Mouse (Mus musculus) spleen, embryonic (tissue): ENCODE results near the gene Bhlhe40.

Experiments
- CTCF ChIA-PET: fragments of 350-600 bp; sonication (Branson Sonifier 250); formaldehyde crosslinking; loops from one replicate; lab custom pipeline; 2022; lab: Charles Lee

Bhlhe40 gene

DNA sequence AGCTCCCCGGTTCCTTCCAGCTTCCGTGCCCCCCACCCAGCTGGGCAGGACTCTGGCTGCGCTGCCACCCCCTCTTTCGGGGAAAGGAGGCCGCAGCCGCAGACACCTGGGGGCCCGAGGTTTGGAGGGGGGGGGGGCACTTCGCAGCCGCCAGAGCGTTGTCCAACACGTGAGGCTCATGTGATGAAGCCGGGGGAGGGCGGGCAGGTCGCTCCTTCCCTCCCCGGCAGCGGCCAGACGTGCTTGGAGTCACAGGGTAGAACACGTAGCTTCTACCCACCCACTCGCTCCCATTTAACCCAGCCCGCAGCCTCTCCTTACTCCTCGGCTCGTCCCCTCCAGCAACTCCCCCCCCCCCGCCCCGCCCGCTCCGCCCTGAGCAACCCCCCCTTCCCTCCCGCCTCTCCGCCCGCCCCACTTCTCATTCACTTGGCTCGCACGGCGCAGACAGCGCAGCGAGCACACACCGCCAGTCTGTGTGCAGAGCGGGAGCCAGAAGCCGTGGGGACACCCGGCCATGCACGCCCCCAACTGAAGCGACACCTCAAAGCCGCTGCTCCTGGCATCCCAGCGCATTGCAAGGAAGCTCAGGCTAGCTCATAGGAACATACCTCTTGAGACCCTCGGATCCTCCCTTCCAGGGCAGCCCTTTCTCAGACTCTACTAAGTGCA is at the start of gene Bhlhe40:
TSS of gene Bhlhe40 (plus strand) at position 424 of the 672 bp plus-strand sequence.
- CTCF ChIA-PET: interaction anchor here (0.6 to 1.3 kb wide), 4 partner anchors 10 to 111 kb away, joined by 3 to 9 read pairs (median 5); no protein-coding TSS in a partner anchor

DNA sequence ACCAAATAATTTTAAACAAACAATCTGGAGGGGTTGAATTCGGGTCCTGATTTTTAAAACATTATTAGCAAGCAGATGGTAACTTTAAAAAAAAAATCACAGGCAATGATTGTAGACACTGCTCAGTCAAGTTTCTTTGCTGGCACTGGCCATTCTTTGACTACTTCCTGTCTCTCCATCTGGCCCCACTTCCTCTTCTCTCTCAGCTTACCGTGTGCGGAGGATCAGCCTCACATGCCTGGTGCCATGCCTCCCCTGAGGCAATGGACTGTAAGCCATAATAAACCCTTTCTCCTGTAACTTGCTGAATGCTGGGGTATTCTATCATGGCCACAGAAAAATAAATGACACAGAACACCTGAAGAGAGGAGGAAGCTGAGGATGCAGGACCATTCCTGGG is 48.8 kb upstream of the Bhlhe40 start:
- CTCF ChIA-PET: interaction anchor here (0.6 kb wide), 1 partner anchor 25 kb away, joined by 24 read pairs; no protein-coding TSS in a partner anchor

DNA sequence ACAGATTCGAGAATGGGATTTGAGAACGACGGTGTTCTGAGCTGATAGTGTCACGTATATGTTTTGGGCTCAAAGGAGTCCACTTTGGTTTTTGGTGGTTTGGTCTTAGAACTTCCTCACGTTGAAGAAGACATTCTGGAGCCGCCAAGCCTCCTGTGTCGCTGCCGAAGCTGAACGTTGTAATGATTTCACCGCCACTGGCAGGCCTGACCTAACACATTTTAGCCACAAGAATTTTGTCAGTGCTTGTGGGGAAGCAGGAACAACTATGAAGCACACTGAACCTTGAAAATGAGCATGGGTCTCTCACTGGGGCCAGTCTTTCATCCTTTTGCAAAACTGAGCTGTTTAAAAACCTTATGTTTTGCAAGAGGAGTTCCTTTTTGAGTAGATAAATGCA is 42.4 kb upstream of the Bhlhe40 start:
- CTCF ChIA-PET: no interaction called here

GRCm38 (mm10) chr6:108623028-108623565 is 37.3 kb upstream of the Bhlhe40 start:
- CTCF ChIA-PET: no interaction called here

DNA sequence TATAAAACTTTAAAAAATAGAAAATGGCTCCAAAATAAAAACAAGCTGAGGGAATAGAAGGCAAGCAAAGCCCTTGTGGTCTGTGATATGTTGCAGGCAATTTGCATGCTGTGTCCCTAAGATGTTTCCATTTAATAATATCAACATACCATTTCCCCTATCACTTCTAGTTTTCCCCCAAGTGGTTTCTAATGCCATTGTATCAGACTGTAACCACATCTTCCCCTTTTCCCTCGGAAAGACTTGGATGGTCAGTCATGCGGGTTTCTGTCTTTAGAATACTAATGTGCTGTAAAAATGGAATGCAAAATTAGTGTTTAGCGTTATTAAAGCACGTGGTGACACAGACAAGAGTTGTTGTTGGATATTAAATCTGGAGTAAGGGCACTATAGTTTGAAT is 35.5 kb upstream of the Bhlhe40 start:
- CTCF ChIA-PET: interaction anchor here (0.7 to 1.2 kb wide), 2 partner anchors 17 to 44 kb away, joined by 3 read pairs; no protein-coding TSS in a partner anchor

- CTCF ChIA-PET: interaction anchor here (0.6 to 0.7 kb wide), 2 partner anchors 11 to 104 kb away, joined by 3 read pairs; no protein-coding TSS in a partner anchor
Measured at GRCm38 (mm10) chr6:108630701-108631100, 29.7 kb upstream of the Bhlhe40 start.

DNA sequence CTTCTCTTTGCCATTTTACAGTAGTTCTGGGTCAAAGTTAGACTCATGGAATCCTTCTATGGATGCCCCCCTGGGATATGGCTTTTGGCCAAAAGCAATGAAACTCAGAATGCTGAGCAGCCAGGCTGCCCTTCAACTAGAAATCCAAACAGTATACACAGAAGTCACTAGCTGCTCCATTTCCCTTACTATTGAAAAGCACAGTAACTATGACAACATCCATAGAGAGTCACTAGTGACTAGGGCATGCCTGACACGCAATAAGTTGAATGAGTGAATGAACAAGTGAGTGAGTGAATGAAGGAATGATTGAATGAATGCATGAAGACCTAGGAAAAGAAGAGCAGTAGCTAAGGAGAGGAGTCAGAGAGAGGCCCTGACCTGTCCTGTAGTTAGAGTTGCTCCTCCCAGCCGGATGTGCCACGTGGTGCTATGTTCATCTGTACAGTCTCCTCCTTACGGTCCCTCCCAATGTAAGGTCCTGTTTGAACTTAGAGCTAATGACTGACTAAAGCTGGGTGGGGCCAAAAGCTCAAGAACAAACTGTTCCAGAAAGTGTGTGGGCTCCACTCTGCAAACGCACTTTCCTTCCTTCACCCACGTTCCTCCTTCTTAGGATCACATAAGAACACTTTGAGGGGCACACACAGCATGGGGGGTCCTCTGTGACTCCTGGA is 22.1 kb upstream of the Bhlhe40 start:
- CTCF ChIA-PET: interaction anchor here (0.5 kb wide), 1 partner anchor 15 kb away, joined by 5 read pairs; no protein-coding TSS in a partner anchor

GRCm38 (mm10) chr6:108642020-108642419 is 18.4 kb upstream of the Bhlhe40 start:
- CTCF ChIA-PET: interaction anchor here (0.6 to 0.7 kb wide), 3 partner anchors 18 to 563 kb away, joined by 3 to 5 read pairs (median 4); no protein-coding TSS in a partner anchor

GRCm38 (mm10) chr6:108643035-108643434 is 17.4 kb upstream of the Bhlhe40 start:
- CTCF ChIA-PET: no interaction called here

DNA sequence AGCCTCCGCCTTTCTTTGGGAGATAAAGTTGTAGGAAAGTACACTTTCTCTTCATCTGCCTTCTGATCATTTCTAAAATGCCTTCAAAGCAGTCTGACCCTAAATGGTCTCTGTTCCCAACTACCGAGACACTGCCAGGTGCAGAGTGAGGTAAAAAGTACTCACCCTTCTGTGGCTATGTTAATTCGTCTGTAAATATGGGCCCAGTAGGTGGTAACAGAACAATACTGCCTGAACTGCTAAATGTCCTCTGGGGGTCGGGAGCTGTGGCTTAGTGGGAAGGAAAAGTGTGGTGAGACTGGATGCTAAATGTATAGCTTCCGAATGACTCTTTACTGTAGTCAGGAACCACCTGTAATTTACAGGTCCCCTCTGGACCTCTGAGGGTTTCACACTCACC is 16.1 kb upstream of the Bhlhe40 start:
- CTCF ChIA-PET: no interaction called here

DNA sequence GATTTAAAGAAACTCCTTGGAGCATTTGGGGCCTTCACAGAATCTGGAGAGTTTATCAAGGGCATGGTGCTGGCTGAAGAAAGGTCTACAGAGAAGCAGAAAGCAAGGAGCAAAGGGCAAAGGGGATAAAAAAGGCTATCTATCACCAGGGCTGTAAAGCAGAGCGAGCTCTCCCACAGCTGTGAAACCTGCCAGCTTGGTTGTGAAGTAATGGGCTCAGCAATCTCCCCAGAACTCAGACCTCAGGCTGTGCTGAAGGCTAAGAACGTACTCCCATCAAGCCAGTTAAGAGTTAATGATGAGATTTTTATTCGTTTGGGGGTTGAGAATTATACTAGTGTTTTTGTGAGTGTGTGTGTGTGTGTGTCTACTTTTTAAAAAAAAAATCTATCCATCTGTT is 13.3 kb upstream of the Bhlhe40 start:
- CTCF ChIA-PET: no interaction called here

DNA sequence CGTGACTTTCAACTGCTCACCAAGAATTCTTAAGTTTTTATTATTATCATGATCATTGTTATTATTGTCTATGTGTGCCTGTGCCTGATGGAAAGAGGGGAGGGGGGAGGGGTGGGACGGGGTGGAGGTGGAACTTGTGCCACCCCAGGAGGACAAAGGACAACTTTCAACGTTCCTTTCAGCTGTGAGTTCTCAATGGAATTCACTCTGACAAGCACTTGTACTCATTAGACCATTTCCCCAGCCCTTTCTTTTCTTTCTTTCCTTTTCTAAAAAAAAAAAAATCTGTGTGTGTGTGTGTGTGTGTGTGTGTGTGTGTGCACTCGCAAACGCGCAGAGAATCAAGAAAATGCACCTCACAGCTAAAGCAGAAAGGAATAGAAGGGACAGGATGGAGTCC is 12.4 kb upstream of the Bhlhe40 start:
- CTCF ChIA-PET: no interaction called here

- CTCF ChIA-PET: no interaction called here
Measured at GRCm38 (mm10) chr6:108655861-108656260, 4.6 kb upstream of the Bhlhe40 start.

- CTCF ChIA-PET: no interaction called here
Measured at GRCm38 (mm10) chr6:108658051-108658415, 2.4 kb upstream of the Bhlhe40 start.

DNA sequence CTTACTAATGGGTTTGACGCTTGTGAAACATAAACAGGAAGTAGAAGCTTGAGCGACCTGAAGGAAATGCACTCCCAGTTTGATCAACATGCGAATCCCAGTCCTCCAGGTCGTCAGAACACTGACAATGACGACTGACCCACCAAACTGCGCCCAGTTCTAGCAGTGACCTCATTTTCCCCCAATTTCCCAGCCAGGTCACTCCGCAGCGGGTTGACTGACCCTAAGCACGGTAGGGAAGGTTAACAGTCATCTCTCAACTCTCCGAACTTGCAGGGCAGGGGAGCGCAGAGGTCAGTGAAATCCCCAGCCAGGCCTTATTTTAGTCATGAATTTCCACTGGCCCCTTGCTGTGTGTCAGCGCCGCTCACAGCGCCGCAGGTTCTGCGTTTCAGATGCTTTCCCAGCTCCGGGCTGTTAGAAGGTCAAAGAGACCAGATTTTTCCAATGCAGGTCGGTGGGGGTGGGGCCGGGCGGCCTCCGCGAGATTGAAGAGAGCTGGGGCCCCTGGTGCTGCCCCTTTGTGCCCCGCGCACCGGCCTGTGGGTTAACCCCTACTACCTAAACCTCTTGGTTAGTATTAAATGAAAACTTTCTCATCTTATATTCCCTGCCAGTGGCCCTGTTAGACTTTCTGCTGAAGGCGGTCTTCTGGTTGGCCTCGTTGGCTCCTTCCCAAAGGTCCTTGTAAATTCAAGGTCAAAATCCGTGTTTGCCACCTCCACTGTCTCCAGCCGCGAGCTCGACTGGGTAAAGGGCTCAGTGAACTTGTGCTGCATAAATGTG is 1.8 kb upstream of the Bhlhe40 start:
- CTCF ChIA-PET: interaction anchor here (0.7 kb wide), 1 partner anchor 1866 kb away, joined by 4 read pairs; no protein-coding TSS in a partner anchor

- CTCF ChIA-PET: interaction anchor here (0.7 to 1.0 kb wide), 3 partner anchors 9 to 1867 kb away, joined by 3 to 7 read pairs (median 4); no protein-coding TSS in a partner anchor
Measured at GRCm38 (mm10) chr6:108659221-108659725, 1.2 kb upstream of the Bhlhe40 start.

- CTCF ChIA-PET: interaction anchor here (0.7 to 1.3 kb wide), 4 partner anchors 9 to 1867 kb away, joined by 3 to 9 read pairs (median 6); no protein-coding TSS in a partner anchor
Measured at GRCm38 (mm10) chr6:108659726-108660205, 663 bp upstream of the Bhlhe40 start.

GRCm38 (mm10) chr6:108660878-108661389 is 505 bp downstream of the Bhlhe40 start:
- CTCF ChIA-PET: interaction anchor here (0.6 to 1.3 kb wide), 5 partner anchors 43 to 124 kb away, joined by 3 to 9 read pairs (median 3); no protein-coding TSS in a partner anchor

- CTCF ChIA-PET: interaction anchor here (0.7 to 1.3 kb wide), 5 partner anchors 43 to 127 kb away, joined by 3 to 9 read pairs (median 3); no protein-coding TSS in a partner anchor
Measured at GRCm38 (mm10) chr6:108661412-108661811, 983 bp downstream of the Bhlhe40 start.

GRCm38 (mm10) chr6:108661890-108662289 is 1.5 kb downstream of the Bhlhe40 start:
- CTCF ChIA-PET: interaction anchor here (0.7 to 1.8 kb wide), 5 partner anchors 43 to 128 kb away, joined by 3 to 4 read pairs (median 3); no protein-coding TSS in a partner anchor
